Mouse (Mus musculus) lung, adult 2 months (tissue): ENCODE data around the gene Cda.

ENCODE experiments used
- CTCF ChIP-seq: fragments of 200-500 bp; IDR thresholded peaks from 2 replicates; pipeline ENCODE4 v1.5.1; 2011; ENCODE audit warnings: mild to moderate bottlenecking, low read length, control low read depth; ENCODE audit not compliant: insufficient read depth
- POLR2A ChIP-seq: fragments of 200-500 bp; IDR thresholded peaks from 2 replicates; pipeline ENCODE4 v1.6.1; 2011; ENCODE audit warnings: low read depth, mild to moderate bottlenecking, control low read depth, low read length, borderline replicate concordance; ENCODE audit errors: extremely low read depth

GRCm38 (mm10) chr4:138304340-138305104 lies 63.3 kb downstream of the Cda start, which contains the start of gene Ddost:
- TF ChIP-seq POLR2A (0 out of 2 replicates have a peak, but pooled peaks have one; percentile 53), CTCF (no peak)
